Mouse (Mus musculus) lung, postnatal 0 days (tissue): Measurements from ENCODE around the gene Rab21.

Experiments used
- CTCF ChIP-seq: IDR thresholded peaks from 2 replicates; pipeline ENCODE4 v1.5.1; 2016; ENCODE audit warnings: antibody characterized with exemption, mild to moderate bottlenecking
- EP300 ChIP-seq: IDR thresholded peaks from 2 replicates; pipeline ENCODE4 v1.6.1; 2016; ENCODE audit warnings: antibody characterized with exemption, mild to moderate bottlenecking, control low read depth

- TF ChIP-seq CTCF (no peak), EP300 (no peak; the same call in 1 of the 2 replicates)
Observed at GRCm38 (mm10) chr10:115315473-115316171, at the start of gene Rab21.
